Mouse (Mus musculus) cerebral cortex, adult 2 months (tissue): ENCODE measurements around the gene Pkp3.

Source experiments
- WGBS: fragments of 180-500 bp; shearing (Covaris S2); methylation state at CpG from one replicate; pipeline ENCODE4 v1.1.7; 2018; 5-methylcytosine and 5-hydroxymethylcytosine counted together

Pkp3 gene

DNA sequence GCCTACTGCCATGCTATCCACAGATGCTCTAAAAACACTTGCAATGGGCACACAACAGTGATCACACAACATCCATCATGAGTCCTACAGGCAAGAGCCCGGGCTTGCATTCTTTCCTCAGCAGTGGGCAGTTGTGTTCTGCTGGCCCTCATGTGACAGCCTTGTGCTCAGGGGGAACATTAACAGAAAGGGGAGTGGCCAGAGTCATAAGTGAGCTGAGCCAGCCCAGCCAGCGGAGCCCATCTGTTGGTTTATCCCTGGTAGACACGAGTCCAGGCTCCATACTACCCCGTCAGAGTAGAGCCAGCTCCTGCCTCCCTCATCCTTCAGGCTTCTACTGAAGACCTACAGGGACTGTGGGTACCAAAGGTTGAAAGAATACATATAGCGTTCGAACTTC lies 15.9 kb downstream of the Pkp3 start:
- WGBS: 97% methylated on average over 6 of the region's 6 CpGs

- WGBS: 78% methylated on average over 15 of the region's 15 CpGs
Observed at GRCm38 (mm10) chr7:141094487-141095205, 16.6 kb downstream of the Pkp3 start.

GRCm38 (mm10) chr7:141096021-141096420 lies 18.0 kb downstream of the Pkp3 start:
- WGBS: 75% methylated on average over 6 of the region's 6 CpGs

DNA sequence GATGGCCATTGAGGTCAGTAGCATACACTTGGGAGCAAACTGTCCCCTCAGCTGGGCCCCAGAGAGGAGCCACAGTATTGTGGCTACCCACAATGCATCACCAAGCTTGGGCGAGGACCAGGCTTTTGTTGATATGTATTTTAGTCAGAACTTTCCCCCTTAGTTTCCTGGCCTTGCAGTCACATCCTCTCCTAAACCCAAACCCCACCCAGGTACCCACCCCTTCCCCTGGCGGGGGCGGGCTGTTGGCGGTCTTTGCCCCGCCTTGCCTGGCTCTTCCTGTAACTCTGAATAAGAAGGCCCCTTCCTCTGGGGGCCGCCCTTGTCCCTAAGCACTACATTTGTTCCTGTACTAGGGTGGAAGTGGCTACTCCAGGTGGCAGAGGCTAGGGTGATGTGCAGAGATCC lies 18.6 kb downstream of the Pkp3 start:
- 57% methylated on average over 6 of the region's 6 CpGs for WGBS

DNA sequence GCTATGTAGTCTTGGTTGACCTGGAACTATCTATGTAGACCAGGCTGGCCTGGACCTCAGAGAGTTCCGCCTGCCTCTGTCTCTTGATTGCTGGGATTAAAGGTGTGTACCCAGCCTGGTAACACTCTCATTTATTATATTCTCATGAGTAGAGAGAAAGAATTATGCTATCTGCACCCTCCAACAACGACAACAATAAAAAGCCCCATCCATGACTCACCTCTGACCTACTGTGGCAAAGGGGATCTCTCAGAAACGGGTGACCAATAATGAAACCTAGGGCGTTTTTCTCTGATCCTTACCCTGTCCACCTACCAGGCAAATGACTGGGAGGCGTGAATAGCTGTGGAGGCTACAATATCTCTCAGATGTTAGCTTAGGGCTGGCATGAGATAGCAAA lies 19.2 kb downstream of the Pkp3 start:
- WGBS: 85% methylated on average over 5 of the region's 5 CpGs

- WGBS: 3% methylated on average over 56 of the region's 56 CpGs
Observed at GRCm38 (mm10) chr7:141099911-141100691, 22.1 kb downstream of the Pkp3 start, which contains the start of gene Sigirr. Sigirr (minus strand) TSS chr7:141100572.

- 74% methylated on average over 3 of the region's 3 CpGs for WGBS
Observed at GRCm38 (mm10) chr7:141103161-141103560, 25.1 kb downstream of the Pkp3 start.

- 87% methylated on average over 9 of the region's 9 CpGs for WGBS
Observed at GRCm38 (mm10) chr7:141115874-141116273, 37.9 kb downstream of the Pkp3 start.

DNA sequence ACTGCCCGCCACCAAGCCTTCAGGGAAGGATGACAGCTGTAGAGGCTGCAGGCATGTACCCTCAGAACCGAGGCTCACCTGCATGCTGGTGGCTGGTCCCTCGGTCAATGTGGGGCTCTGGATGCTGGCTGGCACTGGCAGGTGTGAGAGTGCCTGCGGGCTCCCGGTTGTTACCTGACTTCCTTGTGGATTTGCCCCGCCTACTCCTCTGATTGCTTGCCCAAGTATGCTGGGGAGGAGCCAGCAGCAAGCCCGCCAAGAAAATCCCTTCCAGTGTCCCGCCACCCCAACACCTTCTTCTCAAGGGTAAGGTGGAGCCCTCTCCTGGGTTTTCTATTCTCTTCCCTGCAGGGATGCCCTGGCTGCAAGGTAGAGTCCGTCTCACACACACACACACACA lies 39.6 kb downstream of the Pkp3 start, which contains the start of gene Ano9:
Ano9 (minus strand) TSS at position 171 of the 400 bp plus-strand sequence.
- 42% methylated on average over 9 of the region's 9 CpGs for WGBS

- WGBS: 76% methylated on average over 3 of the region's 3 CpGs
Observed at GRCm38 (mm10) chr7:141119487-141119886, 41.5 kb downstream of the Pkp3 start.

DNA sequence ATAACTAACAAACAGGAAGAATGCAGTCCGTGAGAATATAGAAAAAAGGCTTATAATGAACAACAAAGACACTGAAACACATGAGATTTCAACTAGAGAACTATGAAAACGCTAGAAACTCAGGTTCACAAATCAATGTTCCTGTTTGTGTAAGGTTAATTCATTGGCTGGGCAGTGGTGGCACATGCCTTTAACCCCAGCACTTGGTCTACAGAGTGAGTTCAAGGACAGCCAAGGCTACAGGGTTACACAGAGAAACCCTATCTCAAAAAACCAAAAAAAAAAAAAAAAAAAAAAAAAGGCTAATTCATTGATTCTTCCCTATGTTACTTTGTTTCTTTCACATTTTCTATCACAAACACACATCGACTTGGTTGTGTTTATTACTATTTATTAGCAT lies 42.6 kb downstream of the Pkp3 start:
- 76% methylated on average over 3 of the region's 3 CpGs for WGBS

DNA sequence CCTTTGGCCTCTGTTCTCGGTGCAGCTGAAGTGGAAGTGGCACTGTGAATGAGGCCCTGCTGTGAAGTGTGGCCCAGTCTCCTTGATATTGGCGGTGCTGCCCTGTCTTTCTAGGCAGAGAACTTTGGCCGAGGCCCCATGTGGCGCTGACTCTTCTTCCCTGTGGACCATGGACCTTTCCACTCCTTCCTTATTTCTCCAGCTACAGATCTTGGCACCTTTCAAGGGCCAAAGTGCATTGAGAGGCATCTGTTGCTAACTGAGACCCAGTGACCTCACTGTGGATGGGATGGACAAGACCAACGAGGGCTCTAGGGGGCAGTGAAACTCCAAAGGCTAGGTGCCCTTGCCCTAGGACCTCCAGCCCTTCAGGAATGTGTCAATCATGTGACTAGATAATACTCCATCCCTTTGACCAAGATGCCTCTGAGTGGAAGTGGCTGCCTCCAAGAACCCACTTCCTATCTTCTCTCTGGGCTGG lies 43.1 kb downstream of the Pkp3 start:
- 80% methylated on average over 5 of the region's 5 CpGs for WGBS

DNA sequence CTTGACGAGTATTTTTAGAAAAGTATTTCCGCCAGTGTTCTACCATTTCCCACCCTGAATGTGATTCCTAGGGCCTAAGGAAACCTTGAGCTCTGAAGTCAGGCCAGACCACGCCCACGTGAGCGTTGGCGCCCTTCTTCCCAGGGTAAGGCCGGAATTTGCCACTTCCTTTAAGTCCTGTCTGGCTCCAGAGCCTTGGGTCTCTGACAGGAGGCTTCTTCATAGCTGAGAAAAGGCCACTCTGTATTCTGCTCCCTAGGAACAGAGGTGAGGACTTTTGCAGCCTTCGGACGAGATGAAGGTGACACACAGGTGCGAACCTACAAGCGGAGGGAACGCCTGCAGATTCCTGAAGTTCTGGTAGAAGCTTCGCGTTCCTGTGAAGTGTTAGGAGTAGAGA lies 44.2 kb downstream of the Pkp3 start, which contains the start of gene Ptdss2:
Ptdss2 (plus strand) TSS at position 138 of the 400 bp plus-strand sequence.
- 45% methylated on average over 14 of the region's 14 CpGs for WGBS

DNA sequence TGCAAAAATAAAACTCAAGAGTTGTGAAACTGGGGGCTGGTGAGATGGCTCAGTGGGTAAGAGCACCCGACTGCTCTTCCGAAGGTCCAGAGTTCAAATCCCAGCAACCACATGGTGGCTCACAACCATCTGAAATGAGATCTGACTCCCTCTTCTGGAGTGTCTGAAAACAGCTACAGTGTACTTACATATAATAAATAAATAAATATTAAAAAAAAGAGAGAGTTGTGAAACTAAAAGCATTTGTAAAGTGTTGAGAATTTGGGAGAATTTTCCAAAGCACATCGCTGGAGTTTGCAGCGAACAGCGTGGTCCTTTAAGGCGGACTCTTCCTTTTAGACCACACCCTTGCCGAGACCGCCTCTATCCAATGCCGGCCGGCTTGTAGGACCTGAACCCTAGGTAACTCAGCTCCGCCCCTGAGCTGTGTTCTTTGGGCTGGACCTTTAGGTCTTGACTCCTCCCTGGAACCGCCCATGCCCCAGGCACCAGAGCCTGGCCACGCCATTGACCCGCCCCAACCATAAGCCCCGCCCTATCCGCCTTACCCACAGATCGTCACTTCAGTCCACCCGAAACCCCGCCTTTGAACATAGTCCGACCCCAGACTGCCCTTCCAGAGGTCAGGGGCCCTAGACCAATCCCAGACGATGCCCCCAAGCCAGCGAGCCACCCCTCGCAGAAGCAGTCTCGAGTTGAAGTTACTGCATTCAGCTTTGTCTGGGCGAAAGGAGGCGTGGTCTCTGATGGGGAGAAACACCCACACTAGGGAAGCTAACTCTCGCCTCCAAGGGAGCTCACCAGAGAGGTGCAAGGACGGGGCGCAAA lies 44.9 kb downstream of the Pkp3 start:
- WGBS: 2% methylated on average over 29 of the region's 29 CpGs

GRCm38 (mm10) chr7:141123517-141123856 lies 45.5 kb downstream of the Pkp3 start:
- WGBS: 2% methylated on average over 15 of the region's 15 CpGs

DNA sequence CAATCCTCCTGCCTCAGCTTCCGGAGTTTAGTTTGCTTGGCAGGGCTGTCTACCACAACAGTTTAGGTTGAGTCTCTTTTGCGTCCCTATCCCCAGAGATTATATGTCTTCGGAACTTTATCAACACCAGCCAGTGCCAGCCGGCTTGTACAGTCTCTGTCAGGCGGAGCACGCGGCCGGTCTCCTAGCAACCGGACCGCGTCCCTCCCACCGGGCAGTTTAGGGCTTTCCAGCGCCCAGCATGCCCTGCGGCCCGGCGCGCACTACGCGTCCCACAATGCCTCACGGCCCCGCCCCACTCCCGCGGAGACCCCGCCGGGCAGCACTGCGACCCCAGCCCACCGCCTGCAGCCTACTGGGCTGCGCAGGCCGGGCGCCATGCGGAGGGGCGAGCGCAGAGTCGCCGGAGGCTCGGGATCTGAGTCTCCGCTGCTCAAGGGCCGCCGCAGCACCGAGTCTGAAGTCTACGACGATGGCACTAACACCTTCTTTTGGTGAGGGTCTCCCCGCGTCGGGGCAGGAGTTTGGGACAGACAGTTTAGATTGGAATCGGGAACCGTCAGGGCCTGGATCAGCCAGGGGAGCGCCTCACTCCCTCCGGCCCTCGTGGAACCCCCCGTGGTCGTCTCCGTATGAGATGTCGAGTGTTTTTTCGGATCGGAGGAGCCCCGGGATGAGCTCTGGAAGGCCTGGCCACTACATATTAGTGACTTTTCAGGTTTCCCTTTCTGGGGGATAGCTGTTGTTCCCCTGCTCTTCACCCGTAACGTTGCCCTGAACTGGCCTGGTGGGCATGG lies 53.2 kb downstream of the Pkp3 start:
- under 1% methylated on average over 59 of the region's 59 CpGs for WGBS

DNA sequence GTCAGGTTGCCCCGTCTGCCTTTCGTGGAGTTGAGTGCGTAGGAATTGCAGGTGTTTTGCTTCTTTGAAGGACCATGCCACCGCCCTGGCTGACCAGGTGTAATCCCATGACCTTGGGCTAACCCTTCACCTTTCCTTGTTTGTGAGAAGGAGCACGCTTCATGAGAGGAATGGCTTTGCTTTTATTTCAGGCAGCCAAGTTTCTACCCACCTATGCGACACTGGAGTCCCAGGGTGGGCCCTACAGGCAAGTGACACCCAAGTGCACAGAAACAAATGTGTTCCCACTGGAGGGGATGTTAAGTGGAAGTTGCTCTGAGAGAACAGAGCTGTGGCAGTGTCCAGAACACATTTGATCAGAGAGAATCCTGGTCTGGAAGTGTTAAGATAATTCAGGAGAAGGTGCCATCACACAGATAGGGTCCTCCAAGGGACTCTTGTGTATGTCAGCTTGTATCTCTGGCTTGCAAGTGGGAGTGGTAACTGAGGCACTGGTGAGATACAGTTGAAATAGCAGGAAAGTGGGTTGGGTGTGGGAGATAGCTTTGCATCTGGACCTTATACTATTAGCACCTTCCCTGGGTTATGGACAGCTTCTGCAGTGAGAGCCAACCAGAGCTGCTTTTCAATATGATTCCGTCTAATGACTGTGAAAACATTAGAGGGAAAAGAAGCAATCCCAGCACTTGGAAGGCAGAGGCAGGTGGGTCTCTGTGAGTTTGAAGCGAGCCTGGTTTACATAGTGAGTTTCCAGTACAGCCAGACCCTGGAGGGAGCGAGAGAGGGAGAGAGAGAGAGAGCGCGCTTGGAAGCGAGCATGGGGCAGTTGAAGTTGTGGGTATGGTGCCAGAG lies 54.1 kb downstream of the Pkp3 start:
- 58% methylated on average over 12 of the region's 12 CpGs for WGBS
